Mouse (Mus musculus): ENCODE data around the gene Fam186a. TPM values are rescaled to one million over a fixed set of nuclear protein-coding genes. Genes with fewer than 3 reads are reported as not detected.

Gene Fam186a
- total and polyA plus RNA-seq, 3 experiments: not detected

GRCm38 (mm10) chr15:99955324-99955723 lies 11.5 kb downstream of the Fam186a start:
- no peak overlapping the region for H3K9ac ChIP-seq (ENCODE audit: control insufficient read depth, low read depth, low read length, poor library complexity, severe bottlenecking)
- TF ChIP-seq NRF1 (IDR thresholded peaks at IDR 0.05; ENCODE audit: insufficient read depth, low read depth, low read length, poor library complexity, severe bottlenecking): no peak
- no peak for TF ChIP-seq BHLHE40 (IDR thresholded peaks at IDR 0.05; ENCODE audit: borderline replicate concordance, low read depth, low read length)
- no peak for TF ChIP-seq POLR2A (IDR thresholded peaks at IDR 0.05; ENCODE audit: control insufficient read depth in 1 of 2, insufficient read depth in 1 of 2, low read depth in 1 of 2, low read length in 2 of 2, poor library complexity in 1 of 2)
- TF ChIP-seq GABPA (IDR thresholded peaks at IDR 0.05; ENCODE audit: low read depth, low read length): no peak
- no peak for TF ChIP-seq ETS1 (IDR thresholded peaks at IDR 0.05; ENCODE audit: low read depth, low read length)
- no peak for TF ChIP-seq MAZ (IDR thresholded peaks at IDR 0.05; ENCODE audit: low read depth, low read length)
- no peak for TF ChIP-seq ELF1 (IDR thresholded peaks at IDR 0.05; ENCODE audit: low read depth, low read length)
- TF ChIP-seq ZNF384 (IDR thresholded peaks at IDR 0.05; ENCODE audit: low read depth, low read length): no peak
- TF ChIP-seq SIN3A (IDR thresholded peaks at IDR 0.05; ENCODE audit: low read length): no peak
- no peak for TF ChIP-seq USF1 (IDR thresholded peaks at IDR 0.05; ENCODE audit: low read depth, low read length)
- TF ChIP-seq USF2 (IDR thresholded peaks at IDR 0.05; ENCODE audit: borderline replicate concordance in 1 of 2, insufficient read depth in 1 of 2, low read depth in 1 of 2, low read length in 2 of 2): no peak
- TF ChIP-seq EP300 (IDR thresholded peaks at IDR 0.05; ENCODE audit: low read depth in 1 of 2, low read length in 2 of 2): no peak
- no peak for TF ChIP-seq CTCF (IDR thresholded peaks at IDR 0.05 in 2 of 3, conservative IDR thresholded peaks at IDR 0.05 in 1 of 3; ENCODE audit: control insufficient read depth in 1 of 3, insufficient read depth in 1 of 3, low read depth in 2 of 3, low read length in 3 of 3, poor library complexity in 1 of 3, severe bottlenecking in 1 of 3)
- no peak for TF ChIP-seq MXI1 (IDR thresholded peaks at IDR 0.05; ENCODE audit: low read depth, low read length)
- no peaks in the 10 kb centered on the region for H3K79me2 ChIP-seq (ENCODE audit: control insufficient read depth, insufficient read depth, low read length, poor library complexity)
- DNase-seq (ENCODE audit: low read depth, low spot score): no peak
- no peaks in the 10 kb centered on the region for H3K36me3 ChIP-seq (ENCODE audit: control insufficient read depth in 1 of 2, insufficient read depth in 2 of 2, low read length in 2 of 2)
- no peak overlapping the region for H3K4me3 ChIP-seq (ENCODE audit: control insufficient read depth in 1 of 2, insufficient read depth in 1 of 2, low read depth in 2 of 2, low read length in 2 of 2)
- H3K27ac ChIP-seq (ENCODE audit: control insufficient read depth, low read depth, low read length): no peak overlapping the region
- H3K27me3 ChIP-seq (ENCODE audit: control insufficient read depth in 1 of 2, insufficient read depth in 2 of 2, low read length in 2 of 2): peaks cover 28 to 38% of the 10 kb centered on the region in 2 experiments
- H3K4me1 ChIP-seq (ENCODE audit: control insufficient read depth in 1 of 2, insufficient read depth in 2 of 2, low read length in 2 of 2): no peaks in the 10 kb centered on the region
- H3K9me3 ChIP-seq (replicated peaks; ENCODE audit: insufficient read depth, low read length): no peaks in the 10 kb centered on the region

GRCm38 (mm10) chr15:99940970-99941630 lies 25.8 kb downstream of the Fam186a start:
- H3K9ac ChIP-seq (ENCODE audit: control insufficient read depth, low read depth, low read length, poor library complexity, severe bottlenecking): no peak overlapping the region
- H3K9me3 ChIP-seq (replicated peaks; ENCODE audit: insufficient read depth, low read length): no peaks in the 10 kb centered on the region
- DNase-seq (ENCODE audit: low read depth, low spot score): no peak
- TF ChIP-seq RCOR1 (IDR thresholded peaks at IDR 0.05; ENCODE audit: low read depth, low read length) (no peak), SMC3 (IDR thresholded peaks at IDR 0.05; ENCODE audit: low read depth, low read length) (no peak), NELFE (IDR thresholded peaks at IDR 0.05; ENCODE audit: low read depth, low read length) (no peak), HCFC1 (IDR thresholded peaks at IDR 0.05; ENCODE audit: low read depth, low read length) (no peak), USF1 (IDR thresholded peaks at IDR 0.05; ENCODE audit: low read depth, low read length) (no peak), KAT2A (conservative IDR thresholded peaks at IDR 0.05; ENCODE audit: low read depth, low read length) (no peak), CHD1 (IDR thresholded peaks at IDR 0.05; ENCODE audit: low read depth, low read length) (no peak), GABPA (IDR thresholded peaks at IDR 0.05; ENCODE audit: low read depth, low read length) (no peak), UBTF (IDR thresholded peaks at IDR 0.05; ENCODE audit: borderline replicate concordance, insufficient read depth, low read depth, low read length) (no peak), ZMIZ1 (IDR thresholded peaks at IDR 0.05; ENCODE audit: low read depth, low read length) (no peak)
- H3K4me3 ChIP-seq (ENCODE audit: control insufficient read depth in 1 of 2, insufficient read depth in 1 of 2, low read depth in 2 of 2, low read length in 2 of 2): no peak overlapping the region
- H3K27ac ChIP-seq (ENCODE audit: control insufficient read depth, low read depth, low read length): no peak overlapping the region
- no peaks in the 10 kb centered on the region for H3K79me2 ChIP-seq (ENCODE audit: control insufficient read depth, insufficient read depth, low read length, poor library complexity)
- H3K36me3 ChIP-seq (ENCODE audit: control insufficient read depth in 1 of 2, insufficient read depth in 2 of 2, low read length in 2 of 2): no peaks in the 10 kb centered on the region
- H3K27me3 ChIP-seq (ENCODE audit: control insufficient read depth in 1 of 2, insufficient read depth in 2 of 2, low read length in 2 of 2): peaks cover 0 to 2% of the 10 kb centered on the region in 2 experiments; a peak in 1 of 4 replicates
- no peaks in the 10 kb centered on the region for H3K4me1 ChIP-seq (ENCODE audit: control insufficient read depth in 1 of 2, insufficient read depth in 2 of 2, low read length in 2 of 2)

All from MEL (cell line).